Mouse (Mus musculus) embryonic facial prominence, embryonic 12.5 days (tissue): ENCODE measurements around the gene Hdhd5. TPM values are rescaled to one million over a fixed set of nuclear protein-coding genes. Genes with fewer than 3 reads are reported as not detected.

Source experiments
- ATAC-seq: fragments of 200-750 bp; cut with Nextera tagmentation; 2 replicates; pipeline ENCODE4 v1.8.0; 2017; ENCODE audit not compliant: insufficient number of reproducible peaks, insufficient read depth, low FRiP score, low TSS enrichment
- H3K27ac ChIP-seq: fragments of 300-500 bp; sonication (generic); 2 replicates; pipeline ENCODE4 v1.5.1; 2016; ENCODE audit warnings: mild to moderate bottlenecking
- H3K27me3 ChIP-seq: fragments of 300-500 bp; sonication (generic); 2 replicates; pipeline ENCODE4 v1.6.1; 2016; ENCODE audit warnings: mild to moderate bottlenecking, moderate library complexity
- H3K36me3 ChIP-seq: fragments of 300-500 bp; sonication (generic); 2 replicates; pipeline ENCODE4 v1.6.1; 2016; ENCODE audit warnings: mild to moderate bottlenecking
- H3K4me1 ChIP-seq: fragments of 300-500 bp; sonication (generic); 2 replicates; pipeline ENCODE4 v1.6.1; 2016
- H3K4me2 ChIP-seq: fragments of 300-500 bp; sonication (generic); replicated peaks from 2 replicates; pipeline ENCODE4 v1.6.1; 2016; ENCODE audit warnings: mild to moderate bottlenecking, moderate library complexity
- H3K4me3 ChIP-seq: fragments of 300-500 bp; sonication (generic); 2 replicates; pipeline ENCODE4 v1.5.1; 2016; ENCODE audit warnings: mild to moderate bottlenecking
- H3K9ac ChIP-seq: fragments of 300-500 bp; sonication (generic); 2 replicates; pipeline ENCODE4 v1.6.1; 2016; ENCODE audit warnings: mild to moderate bottlenecking, moderate library complexity
- H3K9me3 ChIP-seq: fragments of 300-500 bp; sonication (generic); 2 replicates; pipeline ENCODE4 v1.6.1; 2016; ENCODE audit warnings: mild to moderate bottlenecking, moderate library complexity
- WGBS: fragments of 180-500 bp; shearing (Covaris S2); methylation state at CpG from one replicate; pipeline ENCODE4 v1.1.7; 2016; 5-methylcytosine and 5-hydroxymethylcytosine counted together
- polyA plus RNA-seq: library from polyadenylated mRNA; unstranded; fragments of >200 nt; fragmentation: Nextera tagmentation; extraction: Ambion mirVana; gene quantifications from 2 replicates; pipeline ENCODE4 v1.2.1, GENCODE M21; 2016

The Hdhd5 gene
- polyA plus RNA-seq, 1 experiment from 2014 or later: 19.4 TPM

DNA sequence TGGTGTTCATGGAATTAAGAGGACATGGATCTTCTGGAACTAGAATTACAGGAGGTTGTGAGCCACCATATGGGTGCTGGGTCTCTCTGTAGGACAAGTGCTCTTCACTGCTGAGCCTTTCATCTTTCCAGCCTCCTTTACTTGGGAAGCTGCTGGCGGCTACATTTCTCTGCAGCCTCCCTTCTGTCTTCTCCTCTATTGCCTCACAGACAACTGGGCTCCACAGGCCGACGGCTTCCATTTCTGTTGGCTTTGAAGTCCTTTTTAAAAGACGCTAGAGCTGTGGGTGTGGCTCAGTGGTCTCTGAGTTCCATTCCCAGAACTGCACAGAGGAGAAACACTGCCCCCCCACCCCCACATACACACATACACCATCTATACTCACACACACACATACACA, 65.7 kb downstream of the Hdhd5 start:
- WGBS: 49% methylated on average over 4 of the region's 4 CpGs
- no peak overlapping the region for H3K9ac ChIP-seq
- H3K36me3 ChIP-seq: no peaks in the 10 kb centered on the region
- H3K4me3 ChIP-seq: no peak overlapping the region
- peaks cover 45% of the 10 kb centered on the region for H3K27me3 ChIP-seq
- H3K4me2 ChIP-seq: no peak overlapping the region
- no peak for ATAC-seq
- no peak overlapping the region for H3K27ac ChIP-seq
- H3K9me3 ChIP-seq: no peaks in the 10 kb centered on the region
- peaks cover 6% of the 10 kb centered on the region for H3K4me1 ChIP-seq

DNA sequence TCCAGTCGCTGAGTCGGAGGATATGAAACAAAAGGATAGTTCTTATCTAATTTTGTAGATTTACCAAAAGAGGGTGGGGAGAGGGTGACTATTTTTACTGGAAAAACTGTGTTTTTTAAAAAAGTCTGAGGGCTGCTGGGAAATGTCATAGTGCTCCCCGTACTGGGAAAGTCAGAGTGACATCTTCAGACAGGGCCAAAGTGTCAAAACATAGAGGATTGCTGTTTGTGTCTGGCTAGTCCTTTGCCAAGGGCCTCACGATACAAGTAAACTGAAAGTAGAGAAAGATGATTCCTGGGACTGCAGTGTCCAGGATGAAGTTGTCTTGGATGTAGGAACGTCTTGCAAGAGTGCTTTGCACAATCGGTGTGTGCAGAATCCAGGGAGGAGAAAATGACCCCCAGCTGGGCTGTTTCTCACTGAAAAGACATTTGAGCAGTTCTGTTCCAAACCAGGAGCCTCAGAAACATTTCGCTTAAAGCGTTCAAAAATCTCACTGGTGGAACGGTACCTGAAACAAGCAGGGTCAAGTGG, 66.6 kb downstream of the Hdhd5 start:
- H3K27ac ChIP-seq: no peak overlapping the region
- no peak for ATAC-seq
- peaks cover 45% of the 10 kb centered on the region for H3K27me3 ChIP-seq
- no peaks in the 10 kb centered on the region for H3K36me3 ChIP-seq
- H3K4me1 ChIP-seq: peaks cover 6% of the 10 kb centered on the region
- peak overlapping the region; percentile 55 for H3K4me2 ChIP-seq
- 50% methylated on average over 9 of the region's 9 CpGs for whole genome bisulfite sequencing
- H3K9ac ChIP-seq: no peak overlapping the region
- H3K4me3 ChIP-seq: peak overlapping the region; percentile 45
- H3K9me3 ChIP-seq: no peaks in the 10 kb centered on the region

DNA sequence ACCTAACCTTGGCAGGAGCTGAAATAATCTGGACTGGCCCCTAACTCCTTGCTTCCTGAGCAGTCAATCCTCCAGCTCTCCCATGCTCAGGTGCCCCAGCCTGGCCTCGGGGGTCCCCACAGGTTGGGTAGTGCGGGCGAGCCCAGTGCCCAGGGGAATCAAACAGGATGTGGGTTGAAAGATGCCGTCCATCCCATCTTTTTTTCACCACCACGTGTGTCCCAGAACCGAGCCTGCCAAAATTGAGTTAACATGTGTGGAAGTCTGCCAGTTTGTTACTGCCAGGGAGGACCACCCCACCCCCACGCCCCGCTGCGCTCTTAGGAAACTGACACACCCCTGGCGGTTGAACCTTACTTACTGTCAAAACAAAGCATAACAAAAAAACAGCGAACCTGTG, 67.2 kb downstream of the Hdhd5 start:
- H3K27ac ChIP-seq: no peak overlapping the region
- WGBS: 3% methylated on average over 11 of the region's 11 CpGs
- no peaks in the 10 kb centered on the region for H3K36me3 ChIP-seq
- no peaks in the 10 kb centered on the region for H3K9me3 ChIP-seq
- H3K9ac ChIP-seq: no peak overlapping the region
- peak overlapping the region; percentile 55 for H3K4me2 ChIP-seq
- peaks cover 6% of the 10 kb centered on the region for H3K4me1 ChIP-seq
- peak overlapping the region; percentile 45 for H3K4me3 ChIP-seq
- no peak for ATAC-seq
- H3K27me3 ChIP-seq: peaks cover 45% of the 10 kb centered on the region

DNA sequence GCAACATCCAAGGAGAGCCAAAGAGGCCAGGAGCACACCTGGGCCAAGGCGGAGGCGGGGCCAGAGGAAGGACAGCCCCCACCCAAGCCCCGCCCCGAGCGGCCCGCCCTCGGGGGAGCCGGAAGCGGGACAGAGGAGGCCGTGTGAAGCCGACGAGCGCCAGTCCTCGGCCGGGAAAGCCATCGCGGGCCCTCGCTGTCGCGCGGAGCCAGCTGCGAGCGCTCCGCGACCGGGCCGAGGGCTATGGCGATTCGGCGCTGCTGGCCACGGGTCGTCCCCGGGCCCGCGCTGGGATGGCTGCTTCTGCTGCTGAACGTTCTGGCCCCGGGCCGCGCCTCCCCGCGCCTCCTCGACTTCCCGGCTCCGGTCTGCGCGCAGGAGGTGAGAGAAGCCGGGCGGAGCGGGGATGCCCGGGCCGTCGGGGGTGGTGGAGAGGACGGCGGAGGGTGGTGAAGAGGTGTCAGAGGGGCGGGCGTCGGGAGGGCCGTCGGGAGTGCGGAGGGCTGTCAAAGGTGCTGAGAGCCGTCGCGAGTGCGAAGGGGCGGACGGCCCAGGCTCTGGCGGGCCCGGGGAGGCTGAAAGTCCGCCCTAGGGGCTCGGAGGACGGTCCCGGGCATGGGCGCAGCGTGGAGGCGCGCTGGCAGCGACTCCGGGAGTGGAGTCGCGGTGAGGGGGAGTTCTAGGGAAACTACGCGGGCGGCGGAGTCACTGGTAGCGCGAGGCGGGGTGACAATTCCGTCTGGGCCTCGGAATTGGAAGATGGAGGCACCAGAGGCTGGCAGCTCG, 67.8 kb downstream of the Hdhd5 start, which contains the start of gene Il17ra:
Il17ra (plus strand) TSS at position 162 of the 786 bp plus-strand sequence.
- peaks cover 45% of the 10 kb centered on the region for H3K27me3 ChIP-seq

DNA sequence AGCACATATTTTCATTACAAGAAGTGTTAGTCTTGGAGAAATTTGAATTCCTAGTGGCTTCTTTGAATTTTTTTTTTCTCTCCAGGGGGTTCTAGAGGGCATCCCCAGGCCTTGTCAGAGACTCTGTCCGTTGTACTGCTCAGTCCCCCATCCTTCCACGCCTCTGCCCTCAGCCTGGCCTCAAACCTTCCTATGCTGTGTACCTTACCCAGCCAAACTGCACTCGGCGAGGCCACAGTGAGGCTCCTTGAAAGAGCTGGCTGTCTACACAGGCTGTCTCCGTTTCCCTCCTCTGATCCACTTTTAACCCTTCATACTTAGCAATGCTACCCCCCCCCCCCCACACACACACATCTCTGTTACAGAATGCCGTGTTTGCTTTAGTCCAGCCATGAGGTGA, 68.9 kb downstream of the Hdhd5 start:
- no peaks in the 10 kb centered on the region for H3K36me3 ChIP-seq
- peaks cover 45% of the 10 kb centered on the region for H3K27me3 ChIP-seq
- H3K9me3 ChIP-seq: no peaks in the 10 kb centered on the region
- peaks cover 6% of the 10 kb centered on the region for H3K4me1 ChIP-seq
- no peak overlapping the region for H3K4me2 ChIP-seq
- no peak overlapping the region for H3K9ac ChIP-seq
- no peak overlapping the region for H3K4me3 ChIP-seq
- H3K27ac ChIP-seq: no peak overlapping the region
- 51% methylated on average over 6 of the region's 6 CpGs for WGBS
- no peak for ATAC-seq

More for the DNA sequence above, 67.8 kb downstream of the Hdhd5 start, which contains the start of gene Il17ra:
- peak; percentile 83 for ATAC-seq
- peak within 1 kb of the TSS; percentile 25; the same call in 1 of the 2 replicates for H3K27ac ChIP-seq
- WGBS: 1% methylated on average over 90 of the region's 90 CpGs
- peaks cover 6% of the 10 kb centered on the region for H3K4me1 ChIP-seq
- H3K36me3 ChIP-seq: no peaks in the 10 kb centered on the region
- no peaks in the 10 kb centered on the region for H3K9me3 ChIP-seq
- peak within 1 kb of the TSS; percentile 55 for H3K4me2 ChIP-seq
- H3K4me3 ChIP-seq: peak within 1 kb of the TSS; percentile 45
- H3K9ac ChIP-seq: peak within 1 kb of the TSS; percentile 41

DNA sequence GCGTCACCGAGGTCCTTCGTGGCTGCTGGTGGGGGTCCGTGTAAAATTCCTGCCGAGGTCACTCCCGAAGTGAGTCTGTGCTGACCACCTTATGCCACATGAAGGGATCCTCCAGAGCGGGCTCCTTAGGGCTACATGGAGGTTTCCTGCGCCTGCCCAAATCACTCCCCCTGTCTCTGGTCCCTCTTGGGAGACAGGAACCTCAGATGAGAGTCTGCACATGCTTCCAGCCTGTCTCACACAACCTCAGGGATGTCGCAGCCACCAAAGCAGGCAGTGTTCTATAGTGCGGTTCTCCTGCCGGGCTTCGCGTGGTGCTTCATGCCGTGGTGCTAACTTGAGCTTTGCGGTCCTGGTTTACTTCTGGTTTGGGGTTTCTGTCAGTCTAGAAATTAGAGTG, 69.9 kb downstream of the Hdhd5 start:
- 68% methylated on average over 15 of the region's 15 CpGs for whole genome bisulfite sequencing
- Histone ChIP-seq H3K4me1 (peaks cover 6% of the 10 kb centered on the region), H3K27ac (no peak overlapping the region), H3K36me3 (no peaks in the 10 kb centered on the region), H3K9ac (no peak overlapping the region), H3K4me3 (no peak overlapping the region), H3K4me2 (no peak overlapping the region), H3K9me3 (no peaks in the 10 kb centered on the region), H3K27me3 (peaks cover 45% of the 10 kb centered on the region)
- no peak for ATAC-seq

Other genes with a start within 250 kb of the Hdhd5 start
- gene D330020A13Rik, start 237.0 kb downstream of the Hdhd5 start, polyA plus RNA-seq: 0.72 and 0.79 TPM in 2 replicates
- gene B4galnt3, start 236.8 kb downstream of the Hdhd5 start, polyA plus RNA-seq: 1.2 and 1.5 TPM in 2 replicates
- gene Kdm5a, start 167.2 kb downstream of the Hdhd5 start, polyA plus RNA-seq: 50.6 and 58.3 TPM in 2 replicates
- gene Ccdc77, start 166.9 kb downstream of the Hdhd5 start, polyA plus RNA-seq: 23.9 and 26.8 TPM in 2 replicates
- 4.1 and 5.6 TPM in 2 replicates for gene Il17ra, start 68.1 kb downstream of the Hdhd5 start, polyA plus RNA-seq
- 0.65 and 0.71 TPM in 2 replicates for gene Tmem121b, start 37.5 kb downstream of the Hdhd5 start, polyA plus RNA-seq
- 4.8 and 6.4 TPM in 2 replicates for gene Cecr2, start 135.1 kb upstream of the Hdhd5 start, polyA plus RNA-seq
- gene Slc25a18, start 242.3 kb upstream of the Hdhd5 start, polyA plus RNA-seq: 0.24 and 0.34 TPM in 2 replicates